8 mouse cellular contexts compared by ENCODE assay signal in the genomic region with DNA sequence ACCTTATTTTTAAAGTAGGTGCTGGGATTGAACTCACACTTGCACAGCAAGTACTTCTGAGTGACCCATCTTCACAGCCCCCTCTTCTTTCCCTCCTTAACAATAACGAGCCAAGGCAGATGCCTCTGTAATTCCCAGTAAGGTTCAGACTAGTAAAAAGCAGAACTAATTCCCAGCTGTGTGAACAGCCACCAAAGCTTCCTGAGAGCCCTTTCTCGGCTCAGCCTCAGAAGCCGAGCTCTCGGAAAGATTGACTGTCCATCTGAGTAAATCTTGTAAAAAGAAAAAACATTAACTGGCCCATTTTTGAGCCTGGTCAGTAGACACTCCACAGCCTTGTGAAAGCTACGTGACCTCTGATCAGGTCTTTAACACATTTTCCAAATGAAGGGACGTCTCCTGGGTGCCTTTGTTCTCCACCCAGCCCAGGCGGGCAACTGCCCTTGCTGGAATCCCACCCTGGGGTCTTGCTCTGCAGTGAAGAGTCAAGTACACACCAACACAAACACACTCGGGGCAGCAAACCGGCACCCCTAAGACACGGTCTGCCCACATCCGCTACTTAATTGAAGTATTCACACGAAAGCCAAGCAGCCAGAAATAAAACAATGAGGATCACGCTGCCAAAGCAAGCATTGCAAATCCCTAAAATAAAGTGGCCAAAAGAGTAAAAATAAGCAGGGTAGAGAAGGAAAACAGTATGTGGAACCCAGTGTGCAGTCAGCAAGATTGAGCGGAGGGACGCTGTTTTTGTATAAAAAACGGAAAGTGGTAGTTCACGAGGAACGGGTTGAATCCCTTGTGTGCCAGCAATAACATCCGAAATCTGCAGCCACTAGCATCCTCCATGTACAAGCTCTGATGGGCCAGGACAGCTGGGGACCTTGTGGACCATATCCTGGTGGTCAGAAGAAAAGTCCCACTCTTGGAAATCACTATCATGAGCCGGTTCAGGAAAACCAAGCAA.
DNase-seq lines count a peak whose midpoint lies in the region; ATAC-seq lines count a peak whose summit lies in the region.

No protein-coding gene starts in this region.

- H3K27me3 ChIP-seq in kidney, embryonic 16.5 days (ENCODE audit: insufficient read depth, low read length) = no peaks in the 10 kb centered on the region
- no peaks in the 10 kb centered on the region for H3K27me3 ChIP-seq in forebrain, embryonic 12.5 days
- H3K27me3 ChIP-seq in hindbrain, embryonic 15.5 days = no peaks in the 10 kb centered on the region

- H3K9ac ChIP-seq in kidney, embryonic 16.5 days (replicated peaks; ENCODE audit: low read length) = no peak overlapping the region
- H3K9ac ChIP-seq in forebrain, embryonic 12.5 days = no peak overlapping the region
- H3K9ac ChIP-seq in hindbrain, embryonic 15.5 days = no peak overlapping the region

- no peak overlapping the region for H3K4me3 ChIP-seq in kidney, embryonic 16.5 days (ENCODE audit: low read length)
- H3K4me3 ChIP-seq in forebrain, embryonic 12.5 days (replicated peaks) = no peak overlapping the region
- H3K4me3 ChIP-seq in hindbrain, embryonic 15.5 days = 0 out of 2 replicates have a peak overlapping the region, but pooled peaks have one; percentile 1

- 37% methylated on average over 20 of the region's 20 CpGs for WGBS in kidney, embryonic 16.5 days
- WGBS in forebrain, embryonic 12.5 days = 33% methylated on average over 20 of the region's 20 CpGs
- WGBS in hindbrain, embryonic 15.5 days = 23% methylated on average over 20 of the region's 20 CpGs

- DNase-seq in kidney, adult 9 months = no peak
- DNase-seq in neural tube, embryonic 10.5 days (ENCODE audit: extremely low spot score, low spot score) = peak; percentile 36
- no peak for DNase-seq in cerebellum, adult 18-20 months
- DNase-seq in right cerebral cortex, postnatal 25 days = no peak

- H3K4me2 ChIP-seq in kidney, embryonic 16.5 days (replicated peaks; ENCODE audit: low read depth, low read length) = peak overlapping the region; percentile 14
- H3K4me2 ChIP-seq in forebrain, embryonic 12.5 days = peak overlapping the region; percentile 6; the same call in 1 of the 2 replicates
- H3K4me2 ChIP-seq in hindbrain, embryonic 15.5 days = peak overlapping the region; percentile 41

- H3K9me3 ChIP-seq in kidney, embryonic 16.5 days (ENCODE audit: low read length) = 0 out of 2 replicates have a peak, but pooled peaks cover 3% of the 10 kb centered on the region
- H3K9me3 ChIP-seq in forebrain, embryonic 12.5 days = no peaks in the 10 kb centered on the region
- no peaks in the 10 kb centered on the region for H3K9me3 ChIP-seq in hindbrain, embryonic 15.5 days

- H3K4me1 ChIP-seq in kidney, embryonic 16.5 days (ENCODE audit: insufficient read depth, low read length) = peaks cover 73% of the 10 kb centered on the region
- peaks cover 19% of the 10 kb centered on the region for H3K4me1 ChIP-seq in forebrain, embryonic 12.5 days
- H3K4me1 ChIP-seq in hindbrain, embryonic 15.5 days (replicated peaks) = peaks cover 32% of the 10 kb centered on the region

- H3K36me3 ChIP-seq in kidney, embryonic 16.5 days (ENCODE audit: insufficient read depth, low read length) = no peaks in the 10 kb centered on the region
- H3K36me3 ChIP-seq in forebrain, embryonic 12.5 days (replicated peaks) = no peaks in the 10 kb centered on the region
- H3K36me3 ChIP-seq in hindbrain, embryonic 15.5 days = no peaks in the 10 kb centered on the region

- peak overlapping the region; percentile 11; the same call in 1 of the 2 replicates for H3K27ac ChIP-seq in kidney, embryonic 16.5 days (ENCODE audit: low read length)
- no peak overlapping the region for H3K27ac ChIP-seq in forebrain, embryonic 12.5 days
- H3K27ac ChIP-seq in hindbrain, embryonic 15.5 days (replicated peaks) = peak overlapping the region; percentile 5; the same call in 1 of the 2 replicates

- ATAC-seq in kidney, embryonic 16.5 days (ENCODE audit: low FRiP score, low TSS enrichment) = no peak
- ATAC-seq in forebrain, embryonic 12.5 days (ENCODE audit: low FRiP score) = 0 out of 2 replicates have a peak, but pooled peaks have one; percentile 11
- no peak for ATAC-seq in hindbrain, embryonic 15.5 days (ENCODE audit: low FRiP score, low read depth)
- no peak for ATAC-seq in inflammation-experienced regulatory T-cells, adult 6 months
